Mouse (Mus musculus): ENCODE results near the gene Lama4. TPM values are rescaled to one million over a fixed set of nuclear protein-coding genes. Genes with fewer than 3 reads are reported as not detected.

Lama4 gene
- polyA plus RNA-seq, 1 experiment from 2014 or later: 94.2 TPM

GRCm38 (mm10) chr10:39056050-39056449 lies 90.7 kb downstream of the Lama4 start:
- H3K9me3 ChIP-seq (replicated peaks): no peaks in the 10 kb centered on the region
- H3K27ac ChIP-seq (replicated peaks): no peak overlapping the region
- no peaks in the 10 kb centered on the region for H3K27me3 ChIP-seq
- H3K36me3 ChIP-seq: peaks cover 74% of the 10 kb centered on the region
- 88% methylated on average over 5 of the region's 5 CpGs for WGBS
- no peak overlapping the region for H3K4me3 ChIP-seq (replicated peaks)
- H3K4me1 ChIP-seq: no peaks in the 10 kb centered on the region
- H3K4me2 ChIP-seq (replicated peaks): no peak overlapping the region
- ATAC-seq (ENCODE audit: insufficient number of reproducible peaks, low FRiP score, low TSS enrichment, low read depth): no peak
- H3K9ac ChIP-seq: no peak overlapping the region

DNA sequence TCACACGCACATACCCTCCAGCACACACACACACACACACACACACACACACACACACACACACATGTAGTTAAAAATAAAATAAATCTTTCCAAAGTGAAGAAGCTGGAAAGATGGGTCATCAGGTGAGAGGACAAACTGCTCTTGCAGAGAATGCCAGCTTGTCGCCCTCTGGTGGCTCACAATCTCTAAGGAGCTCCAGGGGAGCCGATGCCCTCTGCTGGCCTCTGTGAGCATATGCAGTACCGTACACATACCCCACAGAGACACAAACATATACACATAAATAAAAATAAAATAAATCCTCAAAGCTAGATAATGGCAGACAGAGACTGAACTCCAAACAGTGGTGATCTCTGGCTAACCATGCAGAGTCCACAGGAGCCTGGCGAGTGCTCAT lies 99.4 kb downstream of the Lama4 start:
- Histone ChIP-seq H3K9ac (no peak overlapping the region), H3K36me3 (peaks cover 50% of the 10 kb centered on the region), H3K4me2 (replicated peaks) (no peak overlapping the region), H3K27me3 (no peaks in the 10 kb centered on the region), H3K27ac (replicated peaks) (no peak overlapping the region), H3K4me3 (replicated peaks) (no peak overlapping the region), H3K4me1 (no peaks in the 10 kb centered on the region), H3K9me3 (replicated peaks) (no peaks in the 10 kb centered on the region)
- ATAC-seq (ENCODE audit: insufficient number of reproducible peaks, low FRiP score, low TSS enrichment, low read depth): no peak
- WGBS: 87% methylated on average over 5 of the region's 5 CpGs

GRCm38 (mm10) chr10:39065449-39065848 lies 100.1 kb downstream of the Lama4 start:
- no peak overlapping the region for H3K4me2 ChIP-seq (replicated peaks)
- H3K9ac ChIP-seq: no peak overlapping the region
- no peak overlapping the region for H3K4me3 ChIP-seq (replicated peaks)
- no peaks in the 10 kb centered on the region for H3K27me3 ChIP-seq
- ATAC-seq (ENCODE audit: insufficient number of reproducible peaks, low FRiP score, low TSS enrichment, low read depth): no peak
- H3K27ac ChIP-seq (replicated peaks): no peak overlapping the region
- peaks cover 54% of the 10 kb centered on the region for H3K36me3 ChIP-seq
- H3K9me3 ChIP-seq (replicated peaks): no peaks in the 10 kb centered on the region
- H3K4me1 ChIP-seq: no peaks in the 10 kb centered on the region
- 70% methylated on average over 3 of the region's 3 CpGs for WGBS

DNA sequence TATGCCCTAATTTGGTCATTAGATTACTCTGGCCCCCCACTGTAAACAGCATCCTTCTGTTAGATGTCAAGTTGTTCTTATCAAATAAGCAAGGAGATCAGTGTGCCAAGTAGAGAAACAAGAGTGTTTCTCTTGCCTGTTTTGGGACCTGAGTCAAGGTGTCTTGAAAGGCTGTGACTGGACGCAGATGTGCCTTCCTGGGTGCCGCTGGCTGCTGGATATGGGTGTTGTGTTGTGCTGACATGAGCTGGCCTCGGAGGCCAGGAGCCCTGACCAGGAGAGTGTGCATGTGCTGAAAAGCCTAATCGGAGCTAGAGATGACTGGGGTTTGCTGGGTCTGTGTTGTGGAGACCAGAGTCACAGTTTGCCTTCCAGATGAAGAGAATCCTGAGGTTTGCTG lies 100.7 kb downstream of the Lama4 start:
- H3K4me2 ChIP-seq (replicated peaks): no peak overlapping the region
- 93% methylated on average over 4 of the region's 4 CpGs for WGBS
- no peaks in the 10 kb centered on the region for H3K9me3 ChIP-seq (replicated peaks)
- no peaks in the 10 kb centered on the region for H3K27me3 ChIP-seq
- no peak overlapping the region for H3K27ac ChIP-seq (replicated peaks)
- H3K4me3 ChIP-seq (replicated peaks): no peak overlapping the region
- peaks cover 55% of the 10 kb centered on the region for H3K36me3 ChIP-seq
- H3K9ac ChIP-seq: no peak overlapping the region
- no peaks in the 10 kb centered on the region for H3K4me1 ChIP-seq
- ATAC-seq (ENCODE audit: insufficient number of reproducible peaks, low FRiP score, low TSS enrichment, low read depth): no peak

DNA sequence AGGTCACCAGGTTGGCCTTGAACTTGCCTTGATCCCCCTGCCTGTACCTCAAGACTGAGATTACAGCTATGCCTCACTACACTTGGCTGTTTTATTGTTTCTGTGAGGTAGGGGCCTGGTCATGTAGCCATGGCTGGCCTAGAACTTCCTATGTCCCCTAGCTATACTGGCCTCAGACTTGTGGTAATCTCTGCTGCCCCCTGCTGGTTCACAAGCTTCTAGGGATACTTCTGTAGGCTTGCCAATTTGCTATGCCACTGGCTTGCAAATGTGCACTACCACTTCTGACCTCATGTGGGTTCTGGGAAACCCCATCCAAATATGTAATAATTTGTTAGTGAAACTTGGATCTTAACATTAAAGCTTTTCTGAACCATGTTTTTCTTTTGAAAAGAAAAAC lies 101.6 kb downstream of the Lama4 start:
- Histone ChIP-seq H3K4me3 (replicated peaks) (no peak overlapping the region), H3K9ac (no peak overlapping the region), H3K4me1 (no peaks in the 10 kb centered on the region), H3K27me3 (no peaks in the 10 kb centered on the region), H3K4me2 (replicated peaks) (no peak overlapping the region), H3K27ac (replicated peaks) (no peak overlapping the region), H3K36me3 (peaks cover 53% of the 10 kb centered on the region), H3K9me3 (replicated peaks) (no peaks in the 10 kb centered on the region)
- ATAC-seq (ENCODE audit: insufficient number of reproducible peaks, low FRiP score, low TSS enrichment, low read depth): 0 out of 2 replicates have a peak, but pooled peaks have one; percentile 65

- Histone ChIP-seq H3K36me3 (peaks cover 66% of the 10 kb centered on the region), H3K27ac (replicated peaks) (no peak overlapping the region), H3K4me2 (replicated peaks) (no peak overlapping the region), H3K4me1 (no peaks in the 10 kb centered on the region), H3K9ac (no peak overlapping the region), H3K27me3 (no peaks in the 10 kb centered on the region), H3K9me3 (replicated peaks) (no peaks in the 10 kb centered on the region), H3K4me3 (replicated peaks) (no peak overlapping the region)
- WGBS: 82% methylated on average over 4 of the region's 4 CpGs
- ATAC-seq (ENCODE audit: insufficient number of reproducible peaks, low FRiP score, low TSS enrichment, low read depth): no peak
Measured at GRCm38 (mm10) chr10:39072048-39072447, 106.7 kb downstream of the Lama4 start.

DNA sequence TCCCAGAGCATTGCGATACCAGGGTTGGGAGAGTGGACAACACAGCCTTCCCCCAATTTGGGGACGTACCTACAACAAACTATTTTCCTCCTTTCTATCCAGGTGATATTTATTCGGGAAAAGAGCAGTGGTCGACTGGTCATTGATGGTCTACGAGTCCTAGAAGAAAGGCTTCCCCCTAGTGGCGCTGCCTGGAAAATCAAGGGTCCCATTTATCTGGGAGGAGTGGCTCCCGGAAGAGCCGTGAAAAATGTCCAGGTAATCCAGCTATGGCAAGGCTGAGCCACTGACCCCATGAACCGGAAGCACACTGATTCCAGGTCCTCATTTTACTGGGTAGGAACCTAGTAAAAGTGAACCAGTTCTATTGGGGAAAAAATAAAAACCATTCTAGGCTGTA lies 131.7 kb downstream of the Lama4 start:
- Histone ChIP-seq H3K27me3 (no peaks in the 10 kb centered on the region), H3K27ac (replicated peaks) (no peak overlapping the region), H3K9ac (no peak overlapping the region), H3K4me1 (no peaks in the 10 kb centered on the region), H3K9me3 (replicated peaks) (no peaks in the 10 kb centered on the region), H3K4me2 (replicated peaks) (no peak overlapping the region), H3K4me3 (replicated peaks) (no peak overlapping the region), H3K36me3 (peaks cover 44% of the 10 kb centered on the region)
- ATAC-seq (ENCODE audit: insufficient number of reproducible peaks, low FRiP score, low TSS enrichment, low read depth): no peak
- 86% methylated on average over 9 of the region's 9 CpGs for WGBS

- Histone ChIP-seq H3K27me3 (no peaks in the 10 kb centered on the region), H3K4me2 (replicated peaks) (no peak overlapping the region), H3K4me1 (no peaks in the 10 kb centered on the region), H3K9me3 (replicated peaks) (no peaks in the 10 kb centered on the region), H3K36me3 (peaks cover 48% of the 10 kb centered on the region), H3K4me3 (replicated peaks) (no peak overlapping the region), H3K9ac (no peak overlapping the region), H3K27ac (replicated peaks) (no peak overlapping the region)
- no peak for ATAC-seq (ENCODE audit: insufficient number of reproducible peaks, low FRiP score, low TSS enrichment, low read depth)
- WGBS: 90% methylated on average over 10 of the region's 10 CpGs
Measured at GRCm38 (mm10) chr10:39098746-39099145, 133.4 kb downstream of the Lama4 start.

GRCm38 (mm10) chr10:39104803-39105449 lies 139.6 kb downstream of the Lama4 start:
- Histone ChIP-seq H3K4me3 (replicated peaks) (no peak overlapping the region), H3K27ac (replicated peaks) (no peak overlapping the region), H3K9ac (no peak overlapping the region), H3K9me3 (replicated peaks) (no peaks in the 10 kb centered on the region), H3K4me2 (replicated peaks) (no peak overlapping the region), H3K27me3 (no peaks in the 10 kb centered on the region), H3K36me3 (peaks cover 43% of the 10 kb centered on the region), H3K4me1 (no peaks in the 10 kb centered on the region)
- 88% methylated on average over 8 of the region's 8 CpGs for WGBS
- no peak for ATAC-seq (ENCODE audit: insufficient number of reproducible peaks, low FRiP score, low TSS enrichment, low read depth)

GRCm38 (mm10) chr10:39106413-39106812 lies 141.1 kb downstream of the Lama4 start:
- Histone ChIP-seq H3K36me3 (peaks cover 58% of the 10 kb centered on the region), H3K9ac (no peak overlapping the region), H3K4me1 (no peaks in the 10 kb centered on the region), H3K27me3 (no peaks in the 10 kb centered on the region), H3K9me3 (replicated peaks) (no peaks in the 10 kb centered on the region), H3K4me3 (replicated peaks) (no peak overlapping the region), H3K4me2 (replicated peaks) (no peak overlapping the region), H3K27ac (replicated peaks) (no peak overlapping the region)
- ATAC-seq (ENCODE audit: insufficient number of reproducible peaks, low FRiP score, low TSS enrichment, low read depth): no peak
- 62% methylated on average over 3 of the region's 3 CpGs for WGBS

DNA sequence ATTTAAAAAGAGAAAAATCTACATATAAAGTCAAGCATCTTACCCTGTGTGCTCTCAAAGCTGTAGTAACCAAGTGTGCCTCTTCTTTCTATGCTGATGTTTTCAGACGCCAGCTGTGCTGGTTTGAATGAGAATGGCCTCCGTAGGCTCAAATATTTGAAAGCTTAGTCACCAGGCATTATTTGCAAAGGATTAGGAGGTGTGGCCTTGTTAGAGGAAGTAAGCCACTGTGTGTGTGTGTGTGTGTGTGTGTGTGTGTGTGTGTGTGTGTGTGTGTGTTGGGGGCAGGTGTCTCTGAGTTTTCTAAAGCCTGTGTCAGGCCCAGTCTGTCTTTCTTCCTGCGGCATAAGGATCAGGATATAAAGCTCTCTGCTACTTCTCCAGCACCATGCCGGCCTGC lies 141.6 kb downstream of the Lama4 start:
- 50% methylated on average over 4 of the region's 4 CpGs for WGBS
- H3K4me1 ChIP-seq: no peaks in the 10 kb centered on the region
- H3K9me3 ChIP-seq (replicated peaks): no peaks in the 10 kb centered on the region
- no peak overlapping the region for H3K27ac ChIP-seq (replicated peaks)
- peaks cover 59% of the 10 kb centered on the region for H3K36me3 ChIP-seq
- no peak overlapping the region for H3K9ac ChIP-seq
- no peak overlapping the region for H3K4me2 ChIP-seq (replicated peaks)
- no peaks in the 10 kb centered on the region for H3K27me3 ChIP-seq
- no peak overlapping the region for H3K4me3 ChIP-seq (replicated peaks)
- ATAC-seq (ENCODE audit: insufficient number of reproducible peaks, low FRiP score, low TSS enrichment, low read depth): no peak

DNA sequence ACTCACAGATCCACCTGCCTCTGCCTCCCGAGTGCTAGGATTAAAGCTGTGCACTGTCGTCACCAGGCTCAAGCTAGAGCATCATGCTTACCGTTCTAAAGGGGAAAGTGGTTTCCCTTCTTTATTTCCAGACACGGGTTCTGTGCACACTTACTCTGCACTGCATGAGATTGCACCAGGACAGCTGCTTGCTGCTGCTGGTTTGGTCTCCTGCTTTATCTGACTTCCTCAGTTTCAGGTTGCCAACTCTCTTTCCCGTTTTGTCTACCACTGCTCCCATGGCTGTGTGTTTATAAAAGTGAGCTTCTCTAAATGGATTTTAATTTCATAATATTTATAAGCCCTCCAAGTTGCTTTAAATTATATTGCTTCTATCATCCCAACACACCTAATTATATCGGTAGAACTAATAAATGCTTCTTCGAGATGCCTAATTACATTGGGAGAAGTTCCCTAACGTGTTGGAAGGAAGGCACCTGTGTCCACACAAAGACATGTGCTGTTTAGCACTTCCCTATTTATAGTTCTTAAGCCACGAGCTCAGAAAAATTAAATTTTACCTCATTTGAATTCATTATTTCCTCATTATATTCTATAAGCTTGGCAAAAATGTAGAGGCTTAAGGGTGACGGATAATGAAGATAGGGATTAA lies 143.6 kb downstream of the Lama4 start:
- Histone ChIP-seq H3K4me2 (replicated peaks) (no peak overlapping the region), H3K9ac (no peak overlapping the region), H3K27me3 (no peaks in the 10 kb centered on the region), H3K4me1 (no peaks in the 10 kb centered on the region), H3K27ac (replicated peaks) (no peak overlapping the region), H3K9me3 (replicated peaks) (no peaks in the 10 kb centered on the region), H3K36me3 (peaks cover 49% of the 10 kb centered on the region), H3K4me3 (replicated peaks) (no peak overlapping the region)
- 70% methylated on average over 10 of the region's 10 CpGs for WGBS
- no peak for ATAC-seq (ENCODE audit: insufficient number of reproducible peaks, low FRiP score, low TSS enrichment, low read depth)

Measured in embryonic facial prominence, embryonic 15.5 days (tissue).